Mouse (Mus musculus) heart, adult 18-20 months (tissue): ENCODE results near the gene Plppr3. TPM values are rescaled to one million over a fixed set of nuclear protein-coding genes. Genes with fewer than 3 reads are reported as not detected.
A peak's percentile ranks its signal among the peaks of the same experiment; 100 is the strongest.

Experiments used
- DNase-seq, 2 experiments: peaks; one replicate each; pipeline ENCODE4 v3.0.0; 2021 to 2022; ENCODE audit warnings: mixed read lengths in 1 of 2
- microRNA-seq, 2 experiments: library from miRNA; unstranded; fragments of <30 nt; microRNA quantifications; one replicate each; pipeline ENCODE4 v1.2.0; 2022
- total RNA-seq, 2 experiments: library from RNA; stranded (reverse); gene quantifications; 2 replicates each; pipeline ENCODE4 v1.2.3; 2021

The Plppr3 gene
- total RNA-seq, 2 experiments from 2014 or later = 0.12 to 0.18 TPM

DNA sequence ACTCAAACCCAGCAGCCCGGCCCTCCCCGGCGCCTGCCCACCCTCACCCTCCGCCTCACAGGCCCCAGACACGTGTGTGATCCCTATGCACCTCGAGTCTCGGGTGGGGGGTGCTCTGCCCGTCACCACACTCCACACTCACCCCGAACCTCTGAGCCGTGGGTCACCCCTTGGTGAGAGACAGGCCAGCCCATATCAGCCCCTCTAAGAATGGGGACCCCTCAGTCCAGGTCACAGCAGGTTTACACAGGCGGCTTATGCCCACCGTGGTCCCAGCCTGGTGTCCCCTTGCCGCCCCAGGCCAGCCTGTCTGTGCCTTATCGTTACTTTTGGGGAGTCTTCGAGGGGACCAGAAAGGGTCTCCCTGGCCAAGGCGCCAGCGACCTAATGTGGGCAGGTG lies 54.8 kb downstream of the Plppr3 start:
- DNase-seq = no peak

DNA sequence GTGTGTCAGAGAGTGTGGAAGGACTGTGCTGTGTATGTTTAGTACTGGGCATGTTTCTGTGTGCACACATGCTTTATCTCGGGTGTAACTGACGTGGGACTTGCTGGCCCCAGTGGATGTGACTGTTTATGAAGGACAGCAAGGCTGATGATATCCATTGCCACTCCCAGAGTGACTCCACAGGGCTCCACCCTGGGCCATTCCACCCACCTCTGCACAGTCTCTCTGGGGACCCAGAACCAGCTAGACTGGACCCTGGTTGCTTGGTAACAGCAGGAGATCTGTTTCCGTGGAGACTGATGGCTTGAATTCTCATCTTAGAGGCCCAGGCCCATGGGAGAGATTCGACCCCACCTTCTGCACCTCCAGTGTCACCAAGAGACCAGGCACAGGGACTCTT lies 56.2 kb downstream of the Plppr3 start:
- no peak for DNase-seq

DNA sequence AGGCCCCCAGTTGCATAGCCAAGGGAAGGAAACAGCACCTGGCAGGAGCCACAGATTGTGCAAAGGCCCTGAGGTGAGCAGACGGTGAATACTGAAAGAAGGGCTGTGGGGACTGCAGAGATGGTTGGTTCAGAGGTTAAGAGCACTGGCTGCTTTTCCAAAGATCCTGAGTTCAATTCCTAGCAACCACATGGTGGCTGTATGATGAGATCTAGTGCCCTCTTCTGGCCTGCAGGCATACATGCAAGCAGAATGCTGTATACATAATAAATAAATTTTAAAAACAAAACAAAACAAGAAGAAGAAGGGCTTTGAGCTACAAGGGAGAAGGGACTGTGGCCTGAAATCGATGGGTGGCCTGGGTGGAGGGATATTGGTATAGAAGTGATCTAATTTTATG lies 57.3 kb downstream of the Plppr3 start:
- no peak for DNase-seq

DNA sequence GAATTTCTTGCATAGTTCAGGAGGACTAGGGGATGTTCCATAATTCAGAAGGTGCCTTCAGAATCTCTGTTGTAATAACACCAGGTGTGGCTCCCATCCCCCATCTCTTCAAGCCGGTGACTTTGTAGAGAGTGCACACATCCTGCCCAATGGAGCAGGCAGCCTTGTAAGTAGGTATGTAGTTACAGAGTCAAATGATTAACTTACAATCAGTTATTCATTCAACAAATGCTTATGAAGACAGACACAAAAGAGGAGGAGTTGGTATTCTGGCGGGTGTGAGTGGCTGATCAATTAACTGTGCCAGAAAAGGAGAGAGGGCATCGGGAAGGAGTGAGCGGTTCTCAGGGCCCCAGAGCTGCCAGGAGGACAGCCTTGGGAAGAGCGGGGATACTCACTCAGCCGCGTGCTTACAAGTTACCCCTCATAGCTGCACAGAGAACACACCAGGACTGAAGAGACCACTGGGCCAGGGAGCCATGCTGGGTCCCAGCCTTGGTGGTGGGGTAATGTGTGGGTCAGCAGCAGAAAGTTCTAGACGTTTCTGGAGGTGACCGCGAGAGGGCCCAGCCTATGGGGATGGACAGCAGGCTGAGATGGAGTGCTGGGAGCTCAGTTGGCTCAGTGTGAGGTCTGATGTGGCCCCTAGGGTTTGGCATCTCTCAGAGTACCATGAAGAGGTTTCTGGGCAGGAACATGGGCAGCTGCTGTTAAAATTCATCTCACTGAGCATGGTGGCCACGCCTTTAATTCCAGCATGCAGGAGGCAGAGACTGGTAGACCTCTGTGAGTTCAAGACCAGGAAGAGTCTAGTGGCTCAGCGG lies 58.6 kb downstream of the Plppr3 start:
- DNase-seq = no peak

DNA sequence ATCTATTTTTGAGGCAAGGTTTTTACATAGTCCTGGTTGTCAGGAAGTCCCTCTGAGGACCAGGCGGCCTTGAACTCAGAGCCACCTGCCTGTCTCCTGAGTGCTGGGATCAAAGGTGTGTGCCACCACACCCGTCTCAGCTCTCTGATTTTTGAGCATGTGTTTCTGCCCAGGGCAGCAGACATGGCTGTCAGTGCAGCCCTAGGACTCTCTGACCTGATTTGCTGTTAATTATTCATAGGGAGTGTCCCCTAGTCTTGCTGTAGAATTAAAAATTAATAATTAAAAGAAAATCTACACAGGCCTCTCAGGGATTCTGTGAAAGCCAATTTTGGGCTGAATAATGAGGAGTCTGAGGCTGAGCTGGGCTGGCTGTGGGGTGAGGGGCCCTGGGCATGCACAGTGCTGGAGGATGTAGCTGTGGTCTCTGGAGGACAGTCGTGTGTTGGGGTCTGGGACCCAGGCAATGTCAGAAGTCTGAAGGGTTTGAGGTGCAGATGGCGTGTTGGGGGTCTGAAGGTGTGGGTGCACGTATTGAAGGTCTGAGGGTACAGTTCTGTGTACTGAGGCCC lies 60.1 kb downstream of the Plppr3 start:
- DNase-seq = no peak

- DNase-seq = peak; percentile 81 to 96
Measured at GRCm38 (mm10) chr10:79811736-79812637, 62.4 kb downstream of the Plppr3 start.

Small RNA genes lying within 50 kb of the gene (microRNA-seq; reads per million reads assigned to microRNA genes)
- gene Mir6910 = 0 reads per million in 2 experiments

Other genes with a start within 250 kb of the Plppr3 start
- gene Shc2, start 236.7 kb downstream of the Plppr3 start, total RNA-seq = 1 to 10 TPM; 1.3 to 1.5 TPM
- gene Odf3l2, start 228.9 kb downstream of the Plppr3 start, total RNA-seq = not detected
- under 1 TPM in 1 of 2 experiments, not detected in 1; 0.21 TPM for gene Madcam1, start 210.1 kb downstream of the Plppr3 start, total RNA-seq
- gene Tpgs1, start 205.3 kb downstream of the Plppr3 start, total RNA-seq = 10 to 100 TPM; 15.5 to 18.0 TPM
- 100 to 1,000 TPM; 213 to 227 TPM for gene Cdc34, start 192.4 kb downstream of the Plppr3 start, total RNA-seq
- gene Gzmm, start 185.6 kb downstream of the Plppr3 start, total RNA-seq = 1 to 10 TPM; 7.2 to 7.9 TPM
- 1,000 to 10,000 TPM; 1,459 to 1,479 TPM for gene Bsg, start 170.1 kb downstream of the Plppr3 start, total RNA-seq
- 10 to 100 TPM; 14.8 to 15.1 TPM for gene Hcn2, start 158.0 kb downstream of the Plppr3 start, total RNA-seq
- gene Polrmt, start 128.1 kb downstream of the Plppr3 start, total RNA-seq = 10 to 100 TPM; 46.3 to 49.5 TPM
- gene Fgf22, start 119.6 kb downstream of the Plppr3 start, total RNA-seq = not detected
- 10 to 100 TPM; 22.0 to 23.1 TPM for gene Rnf126, start 107.7 kb downstream of the Plppr3 start, total RNA-seq
- 1 to 10 TPM; 3.5 to 4.5 TPM for gene Fstl3, start 97.4 kb downstream of the Plppr3 start, total RNA-seq
- not detected for gene Prss57, start 83.7 kb downstream of the Plppr3 start, total RNA-seq
- 10 to 100 TPM; 44.3 to 45.7 TPM for gene Palm, start 81.1 kb downstream of the Plppr3 start, total RNA-seq
- under 1 TPM; 0.42 to 0.67 TPM for gene Misp, start 53.6 kb downstream of the Plppr3 start, total RNA-seq
- gene Ptbp1, start 20.2 kb downstream of the Plppr3 start, total RNA-seq = 10 to 100 TPM; 35.8 to 39.9 TPM
- not detected for gene Prtn3, start 158 bp downstream of the Plppr3 start, total RNA-seq
- gene Elane, start 11.6 kb upstream of the Plppr3 start, total RNA-seq = not detected
- 100 to 1,000 TPM in 1 of 2 experiments, 10 to 100 TPM in 1; 49.7 to 435 TPM for gene Cfd, start 16.2 kb upstream of the Plppr3 start, total RNA-seq
- gene Med16, start 34.3 kb upstream of the Plppr3 start, total RNA-seq = 10 to 100 TPM; 50.4 to 56.7 TPM
- not detected for gene Gm26602, start 36.2 kb upstream of the Plppr3 start, total RNA-seq
- gene Kiss1r, start 42.3 kb upstream of the Plppr3 start, total RNA-seq = under 1 TPM; 0.17 to 0.46 TPM
- 10 to 100 TPM; 75.3 to 78.2 TPM for gene R3hdm4, start 46.6 kb upstream of the Plppr3 start, total RNA-seq
- gene Arid3a, start 52.4 kb upstream of the Plppr3 start, total RNA-seq = 1 to 10 TPM; 1.0 to 1.1 TPM
- 10 to 100 TPM; 33.1 to 33.6 TPM for gene Wdr18, start 85.5 kb upstream of the Plppr3 start, total RNA-seq
- under 1 TPM; 0.57 to 0.67 TPM for gene Grin3b, start 96.1 kb upstream of the Plppr3 start, total RNA-seq
- gene Tmem259, start 109.7 kb upstream of the Plppr3 start, total RNA-seq = 100 to 1,000 TPM; 120 TPM
- gene Cnn2, start 114.0 kb upstream of the Plppr3 start, total RNA-seq = 10 to 100 TPM; 28.3 to 32.6 TPM
- 1 to 10 TPM; 6.5 to 7.6 TPM for gene Abca7, start 121.9 kb upstream of the Plppr3 start, total RNA-seq
- 1 to 10 TPM; 3.1 to 8.7 TPM for gene Arhgap45, start 142.0 kb upstream of the Plppr3 start, total RNA-seq
- gene Polr2e, start 165.2 kb upstream of the Plppr3 start, total RNA-seq = 10 to 100 TPM; 92.9 to 97.6 TPM
- gene Gpx4, start 172.5 kb upstream of the Plppr3 start, total RNA-seq = 1,000 to 10,000 TPM in 1 of 2 experiments, 100 to 1,000 TPM in 1; 983 to 1,022 TPM
- gene Sbno2, start 230.9 kb upstream of the Plppr3 start, total RNA-seq = 10 to 100 TPM in 1 of 2 experiments, 1 to 10 TPM in 1; 9.0 to 10.1 TPM
- 100 to 1,000 TPM; 127 to 149 TPM for gene Stk11, start 241.2 kb upstream of the Plppr3 start, total RNA-seq